Mouse (Mus musculus) erythroblast, embryonic 14.5 days (primary cell): ENCODE data around the gene Tex19.2. TPM values are rescaled to one million over a fixed set of nuclear protein-coding genes. Genes with fewer than 3 reads are reported as not detected.

ENCODE experiments used
- H3K27me3 ChIP-seq: 2 replicates; pipeline ENCODE4 v1.6.1; 2012; ENCODE audit warnings: inconsistent platforms; ENCODE audit not compliant: control insufficient read depth
- H3K36me3 ChIP-seq: 2 replicates; pipeline ENCODE4 v1.6.1; 2012; ENCODE audit warnings: mild to moderate bottlenecking, inconsistent platforms; ENCODE audit not compliant: control insufficient read depth
- H3K4me1 ChIP-seq: 2 replicates; pipeline ENCODE4 v1.6.1; 2012; ENCODE audit warnings: inconsistent platforms; ENCODE audit not compliant: control insufficient read depth
- H3K4me3 ChIP-seq: replicated peaks from 2 replicates; pipeline ENCODE3; 2012; ENCODE audit warnings: moderate library complexity, mild to moderate bottlenecking, inconsistent platforms
- H3K9me3 ChIP-seq: 2 replicates; pipeline ENCODE4 v1.6.1; 2012; ENCODE audit warnings: low read length, inconsistent platforms, mixed read lengths; ENCODE audit not compliant: control insufficient read depth
- GATA1 ChIP-seq: IDR thresholded peaks from 2 replicates; pipeline ENCODE4 v1.6.1; 2012; ENCODE audit warnings: low read length, inconsistent platforms, mixed read lengths
- TAL1 ChIP-seq: IDR thresholded peaks from 3 replicates; pipeline ENCODE4 v1.6.1; 2012; ENCODE audit warnings: low read length, inconsistent platforms, mixed read lengths
- polyA plus RNA-seq: library from polyadenylated mRNA; stranded (reverse); fragments of >175 nt; gene quantifications from 2 replicates; pipeline ENCODE4 v1.2.3, GENCODE M21; 2012

The Tex19.2 gene
- polyA plus RNA-seq, 1 experiment = not detected

- H3K9me3 ChIP-seq = no peaks in the 10 kb centered on the region
Observed at GRCm38 (mm10) chr11:121101124-121101805, 17.2 kb downstream of the Tex19.2 start.

GRCm38 (mm10) chr11:121100692-121101091 is 17.8 kb downstream of the Tex19.2 start:
- Histone ChIP-seq H3K36me3 (no peaks in the 10 kb centered on the region), H3K4me1 (no peaks in the 10 kb centered on the region; the same call in 1 of the 2 replicates), H3K9me3 (no peaks in the 10 kb centered on the region), H3K4me3 (no peak overlapping the region), H3K27me3 (no peaks in the 10 kb centered on the region)
- TF ChIP-seq TAL1 (no peak), GATA1 (no peak)

More at GRCm38 (mm10) chr11:121101124-121101805, 17.2 kb downstream of the Tex19.2 start:
- Histone ChIP-seq H3K4me1 (no peaks in the 10 kb centered on the region; the same call in 1 of the 2 replicates), H3K27me3 (no peaks in the 10 kb centered on the region), H3K36me3 (no peaks in the 10 kb centered on the region), H3K4me3 (no peak overlapping the region)
- TF ChIP-seq GATA1 (no peak), TAL1 (no peak)

GRCm38 (mm10) chr11:121099762-121100161 is 18.7 kb downstream of the Tex19.2 start:
- Histone ChIP-seq H3K9me3 (no peaks in the 10 kb centered on the region), H3K27me3 (no peaks in the 10 kb centered on the region), H3K36me3 (no peaks in the 10 kb centered on the region), H3K4me3 (no peak overlapping the region), H3K4me1 (no peaks in the 10 kb centered on the region; the same call in 1 of the 2 replicates)
- no peak for TF ChIP-seq TAL1
- TF ChIP-seq GATA1 = no peak

- no peak overlapping the region for H3K4me3 ChIP-seq
- H3K36me3 ChIP-seq = no peaks in the 10 kb centered on the region
- no peaks in the 10 kb centered on the region for H3K9me3 ChIP-seq
- no peak for TF ChIP-seq GATA1
- TF ChIP-seq TAL1 = no peak
- no peaks in the 10 kb centered on the region for H3K27me3 ChIP-seq
- no peaks in the 10 kb centered on the region; the same call in 1 of the 2 replicates for H3K4me1 ChIP-seq
Observed at GRCm38 (mm10) chr11:121092606-121093585, 25.6 kb downstream of the Tex19.2 start.

- no peak for TF ChIP-seq TAL1
- no peak for TF ChIP-seq GATA1
- Histone ChIP-seq H3K36me3 (no peaks in the 10 kb centered on the region), H3K4me3 (no peak overlapping the region), H3K9me3 (no peaks in the 10 kb centered on the region), H3K4me1 (no peaks in the 10 kb centered on the region), H3K27me3 (no peaks in the 10 kb centered on the region)
Observed at GRCm38 (mm10) chr11:121090943-121091342, 27.5 kb downstream of the Tex19.2 start.

DNA sequence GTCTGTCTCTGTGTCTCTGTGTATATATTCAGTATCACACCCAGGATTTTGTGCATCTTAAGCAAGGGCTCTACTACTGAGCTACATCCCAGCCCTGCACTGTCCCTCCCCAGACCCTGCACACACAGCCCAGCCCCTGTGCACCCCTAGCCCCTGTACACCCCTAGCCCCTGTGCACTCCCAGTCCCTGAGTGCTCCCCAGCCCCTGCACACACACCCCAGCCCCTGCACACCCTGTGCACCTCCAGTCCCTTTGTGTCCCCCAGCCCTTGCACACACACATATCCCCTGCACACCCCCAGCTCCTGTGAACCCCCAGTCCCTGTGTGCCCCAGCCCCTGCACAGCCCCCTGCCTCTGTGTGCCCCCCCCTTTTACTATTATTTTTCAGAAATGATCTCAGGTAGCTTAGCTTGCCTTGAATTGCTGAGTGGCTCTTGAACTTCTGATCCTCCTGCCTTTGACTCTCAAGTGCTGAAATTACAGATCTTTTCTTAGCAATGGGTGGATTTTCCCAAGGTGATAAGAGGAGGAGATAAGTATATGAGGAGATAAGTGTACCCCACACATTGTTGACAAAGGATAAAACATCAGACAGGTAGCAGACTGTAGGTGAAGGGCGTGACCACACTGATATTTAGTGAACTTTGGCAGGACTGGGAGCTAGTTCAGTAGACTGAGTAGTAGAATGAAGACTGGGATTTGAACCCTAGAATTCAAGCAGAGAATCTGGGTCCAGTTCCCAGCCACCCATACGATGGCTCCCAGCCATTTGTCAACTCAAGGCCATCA is 28.5 kb downstream of the Tex19.2 start:
- TF ChIP-seq TAL1 = no peak
- TF ChIP-seq GATA1 = no peak
- no peaks in the 10 kb centered on the region for H3K4me1 ChIP-seq
- no peak overlapping the region for H3K4me3 ChIP-seq
- H3K27me3 ChIP-seq = no peaks in the 10 kb centered on the region
- no peaks in the 10 kb centered on the region for H3K9me3 ChIP-seq
- no peaks in the 10 kb centered on the region for H3K36me3 ChIP-seq

- Histone ChIP-seq H3K27me3 (no peaks in the 10 kb centered on the region), H3K4me1 (no peaks in the 10 kb centered on the region), H3K4me3 (no peak overlapping the region), H3K9me3 (no peaks in the 10 kb centered on the region), H3K36me3 (no peaks in the 10 kb centered on the region)
- TF ChIP-seq TAL1 (no peak), GATA1 (no peak)
Observed at GRCm38 (mm10) chr11:121088997-121089396, 29.5 kb downstream of the Tex19.2 start.

- TF ChIP-seq GATA1 = no peak
- TF ChIP-seq TAL1 = no peak
- Histone ChIP-seq H3K4me3 (no peak overlapping the region), H3K36me3 (no peaks in the 10 kb centered on the region), H3K27me3 (no peaks in the 10 kb centered on the region), H3K9me3 (no peaks in the 10 kb centered on the region), H3K4me1 (peaks cover 2% of the 10 kb centered on the region; the same call in 1 of the 2 replicates)
Observed at GRCm38 (mm10) chr11:121086296-121086695, 32.2 kb downstream of the Tex19.2 start.

DNA sequence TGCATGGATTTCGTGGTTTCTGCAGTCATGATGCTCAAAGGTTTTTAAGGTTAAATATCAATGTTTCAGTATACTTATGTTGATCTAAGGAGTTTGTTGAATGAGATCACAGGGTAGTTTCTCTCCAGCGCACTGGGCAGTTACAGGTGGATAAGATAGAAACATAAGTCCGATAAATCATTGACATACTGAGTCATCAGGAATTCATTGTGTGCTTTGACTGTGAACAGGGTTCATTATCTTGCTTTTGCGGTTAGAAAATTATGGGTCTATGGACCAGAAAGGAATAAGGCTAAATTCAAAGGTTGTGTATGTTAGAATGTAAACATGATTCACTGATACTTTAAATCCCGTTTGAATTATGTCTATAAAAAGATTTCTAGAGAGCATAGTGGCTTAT is 33.3 kb downstream of the Tex19.2 start:
- no peak for TF ChIP-seq GATA1
- no peak for TF ChIP-seq TAL1
- Histone ChIP-seq H3K27me3 (no peaks in the 10 kb centered on the region), H3K36me3 (no peaks in the 10 kb centered on the region), H3K4me1 (peaks cover 2% of the 10 kb centered on the region; the same call in 1 of the 2 replicates), H3K4me3 (no peak overlapping the region), H3K9me3 (no peaks in the 10 kb centered on the region)
